Mouse (Mus musculus): ENCODE results near the gene Nagpa. TPM values are rescaled to one million over a fixed set of nuclear protein-coding genes. Genes with fewer than 3 reads are reported as not detected.
A peak's percentile ranks its signal among the peaks of the same experiment; 100 is the strongest.
"Not testable (repeated sequence)": the region's sequence is repeated elsewhere in the genome, so short reads cannot be mapped to it uniquely, and the experiment has no call there.

Gene Nagpa
- 12.9 and 14.1 TPM in 2 replicates for polyA plus RNA-seq (2016; fragmentation: Nextera tagmentation; extraction: Ambion mirVana)

- Histone ChIP-seq H3K36me3 (peaks cover 8% of the 10 kb centered on the region; the same call in 1 of the 2 replicates), H3K4me2 (replicated peaks) (peak within 1 kb of the TSS; percentile 99), H3K27me3 (peaks cover 8% of the 10 kb centered on the region; the same call in 1 of the 2 replicates), H3K27ac (peak within 1 kb of the TSS; percentile 30; the same call in 1 of the 2 replicates), H3K9ac (peak within 1 kb of the TSS; percentile 69), H3K4me1 (peaks cover 7% of the 10 kb centered on the region), H3K9me3 (replicated peaks) (no peaks in the 10 kb centered on the region), H3K4me3 (peak within 1 kb of the TSS; percentile 83)
- WGBS, result 4% methylated on average over 40 of the region's 40 CpGs
- ATAC-seq (ENCODE audit: low FRiP score), result peak; percentile 91
These were observed at the start of gene Nagpa for GRCm38 (mm10) chr16:5203668-5204433. Nagpa (minus strand) TSS chr16:5204012.

DNA sequence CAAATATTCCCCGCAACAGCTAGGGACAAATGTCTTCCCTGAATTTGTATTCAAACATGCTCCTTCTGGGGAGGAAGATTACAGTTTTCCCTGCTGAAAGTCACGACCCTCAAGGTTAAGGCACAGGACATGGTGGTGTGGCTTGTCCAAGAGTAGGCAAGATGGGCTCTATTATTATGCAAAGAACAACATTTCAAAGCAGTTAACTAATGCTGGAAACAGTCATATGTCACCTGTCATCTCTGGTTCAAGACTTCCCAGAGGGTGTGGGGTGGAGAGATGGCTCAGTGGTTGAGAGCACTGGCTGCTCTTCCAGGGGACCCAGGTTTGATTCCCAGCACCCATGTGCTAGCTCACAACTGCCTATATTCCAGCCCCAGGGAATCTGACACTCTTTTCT lies 48.4 kb upstream of the Nagpa start:
- Histone ChIP-seq H3K36me3 (peaks cover 25% of the 10 kb centered on the region), H3K9ac (no peak overlapping the region), H3K4me3 (no peak overlapping the region), H3K4me1 (peaks cover 8% of the 10 kb centered on the region), H3K9me3 (replicated peaks) (no peaks in the 10 kb centered on the region), H3K27ac (no peak overlapping the region), H3K27me3 (no peaks in the 10 kb centered on the region), H3K4me2 (replicated peaks) (no peak overlapping the region)
- 88% methylated on average over 2 of the region's 2 CpGs for WGBS
- ATAC-seq (ENCODE audit: low FRiP score), result no peak

DNA sequence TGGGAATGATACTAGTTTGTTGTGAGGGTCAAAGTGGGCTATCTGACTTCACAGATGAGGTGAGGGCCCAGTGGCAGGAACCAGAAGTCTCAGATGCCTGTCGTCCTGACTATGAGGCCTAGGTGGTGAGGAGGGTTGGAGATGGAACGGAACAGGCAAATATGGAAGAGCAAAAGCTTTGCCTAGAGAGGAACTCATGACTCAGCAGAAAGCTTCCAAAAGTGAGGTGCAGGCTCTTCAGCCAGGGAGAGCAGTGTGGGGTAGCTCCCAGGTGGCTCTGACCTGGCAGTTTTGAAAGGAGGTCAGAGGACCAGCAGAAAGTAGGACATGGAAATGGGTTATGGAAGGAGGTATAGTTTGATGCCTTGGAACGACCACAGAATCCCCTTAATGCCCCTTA lies 47.1 kb upstream of the Nagpa start:
- Histone ChIP-seq H3K27ac (no peak overlapping the region), H3K4me1 (peaks cover 8% of the 10 kb centered on the region), H3K4me2 (replicated peaks) (no peak overlapping the region), H3K27me3 (no peaks in the 10 kb centered on the region), H3K36me3 (peaks cover 34% of the 10 kb centered on the region), H3K9ac (no peak overlapping the region), H3K4me3 (no peak overlapping the region), H3K9me3 (replicated peaks) (no peaks in the 10 kb centered on the region)
- 94% methylated on average over 3 of the region's 3 CpGs for WGBS
- no peak for ATAC-seq (ENCODE audit: low FRiP score)

DNA sequence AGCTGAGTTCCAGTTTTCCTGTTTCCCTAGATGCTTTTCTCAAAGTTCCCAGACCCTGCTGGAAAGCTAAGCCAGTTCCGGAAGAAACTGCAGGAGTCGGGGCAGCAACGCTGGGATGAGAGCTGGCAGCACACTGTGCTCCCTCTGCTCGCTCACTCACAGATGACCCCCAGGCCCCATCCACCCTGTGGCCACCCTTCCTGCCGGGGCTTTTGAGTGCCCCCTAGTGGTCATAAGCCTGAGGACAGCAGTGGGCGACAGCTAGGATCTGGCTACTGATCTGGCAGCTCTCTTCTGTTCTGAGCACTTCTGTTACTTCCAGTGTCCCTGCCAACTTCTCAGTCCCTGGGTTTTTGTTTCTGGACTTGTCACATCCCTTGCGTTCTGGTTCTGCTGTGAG lies 40.6 kb upstream of the Nagpa start:
- Histone ChIP-seq H3K9me3 (replicated peaks) (no peaks in the 10 kb centered on the region), H3K4me1 (no peaks in the 10 kb centered on the region), H3K27me3 (no peaks in the 10 kb centered on the region), H3K4me2 (replicated peaks) (no peak overlapping the region), H3K36me3 (peaks cover 72% of the 10 kb centered on the region), H3K27ac (no peak overlapping the region), H3K4me3 (no peak overlapping the region), H3K9ac (no peak overlapping the region)
- no peak for ATAC-seq (ENCODE audit: low FRiP score)
- 30% methylated on average over 7 of the region's 7 CpGs for WGBS

DNA sequence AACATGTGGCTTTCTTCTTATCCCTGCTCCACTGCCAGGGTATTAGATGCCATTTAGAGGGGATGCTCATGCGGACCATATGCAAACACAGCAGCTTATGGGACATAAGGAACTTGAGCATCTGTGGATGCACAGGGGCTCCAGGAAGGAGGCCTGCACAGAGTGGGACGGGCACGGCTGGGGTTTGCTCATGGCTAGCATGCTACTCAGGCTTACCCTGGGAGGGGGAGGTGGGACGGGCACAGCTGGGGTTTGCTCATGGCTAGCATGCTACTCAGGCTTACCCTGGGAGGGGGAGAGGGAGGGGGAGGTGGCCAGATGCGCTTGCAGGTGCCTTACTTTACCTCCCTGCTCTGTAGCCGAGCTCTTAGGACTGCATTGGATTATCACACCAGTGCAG lies 39.1 kb upstream of the Nagpa start:
- no peak overlapping the region for H3K4me2 ChIP-seq (replicated peaks)
- H3K36me3 ChIP-seq, result peaks cover 64% of the 10 kb centered on the region
- H3K9ac ChIP-seq, result no peak overlapping the region
- H3K4me3 ChIP-seq, result no peak overlapping the region
- no peak for ATAC-seq (ENCODE audit: low FRiP score)
- no peaks in the 10 kb centered on the region for H3K9me3 ChIP-seq (replicated peaks)
- H3K27me3 ChIP-seq, result no peaks in the 10 kb centered on the region
- H3K4me1 ChIP-seq, result no peaks in the 10 kb centered on the region
- 81% methylated on average over 6 of the region's 6 CpGs for WGBS
- no peak overlapping the region for H3K27ac ChIP-seq

GRCm38 (mm10) chr16:5242355-5242754 lies 38.5 kb upstream of the Nagpa start:
- Histone ChIP-seq H3K27ac (no peak overlapping the region), H3K9me3 (replicated peaks) (no peaks in the 10 kb centered on the region), H3K4me2 (replicated peaks) (no peak overlapping the region), H3K36me3 (peaks cover 59% of the 10 kb centered on the region), H3K27me3 (no peaks in the 10 kb centered on the region), H3K9ac (no peak overlapping the region), H3K4me3 (no peak overlapping the region), H3K4me1 (no peaks in the 10 kb centered on the region)
- WGBS, result 90% methylated on average over 4 of the region's 4 CpGs
- ATAC-seq (ENCODE audit: low FRiP score), result no peak

DNA sequence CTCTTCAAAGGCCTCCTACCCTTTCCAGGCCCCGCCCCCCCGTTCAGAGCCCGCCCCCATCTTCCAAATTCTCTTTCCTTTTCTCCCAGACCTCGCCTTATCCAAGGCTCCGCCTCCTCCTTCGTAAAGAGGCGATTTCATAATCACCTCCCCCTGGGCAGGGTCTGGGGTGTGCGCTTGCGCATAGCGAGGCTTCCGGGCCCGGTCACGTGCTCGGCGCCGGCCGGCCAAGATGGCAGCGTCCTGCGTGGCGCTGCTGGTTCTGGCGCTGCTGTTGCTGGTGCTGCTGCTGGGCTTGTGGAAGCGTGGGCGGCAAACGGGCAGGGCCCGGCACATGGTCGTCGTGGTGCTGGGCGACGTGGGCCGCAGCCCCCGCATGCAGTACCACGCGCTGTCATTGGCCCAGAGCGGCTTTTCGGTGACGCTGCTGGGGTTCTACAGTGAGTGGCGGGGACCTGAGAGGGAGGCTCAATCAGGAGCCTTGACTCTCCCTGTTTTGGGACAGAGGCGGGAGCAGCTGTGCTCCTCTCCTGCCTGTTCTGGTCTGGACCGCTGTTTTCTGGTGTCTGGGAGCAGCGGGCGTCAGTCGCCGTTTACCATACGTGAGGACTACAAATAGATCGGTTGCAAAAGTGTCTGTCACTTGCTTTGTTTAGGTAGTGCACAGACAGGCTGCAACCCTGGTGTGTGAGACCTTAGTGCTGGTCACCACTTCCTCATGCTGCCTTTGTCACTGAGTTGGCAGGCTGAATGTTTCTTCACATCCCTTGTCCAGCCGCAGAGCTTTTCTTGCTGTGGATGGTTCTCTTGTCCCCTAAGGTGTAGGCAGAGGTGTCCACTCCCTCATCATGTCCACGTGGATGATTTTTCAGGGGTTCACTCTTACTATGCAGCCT lies 29.9 kb upstream of the Nagpa start, which contains the start of gene Alg1:
TSS of gene Alg1 (plus strand) at position 204 of the 896 bp plus-strand sequence.
- WGBS, result 2% methylated on average over 45 of the region's 47 CpGs
- ATAC-seq (ENCODE audit: low FRiP score), result peak; percentile 94
- H3K9ac ChIP-seq, result peak within 1 kb of the TSS; percentile 72
- H3K36me3 ChIP-seq, result peaks cover 10% of the 10 kb centered on the region; the same call in 1 of the 2 replicates
- peak within 1 kb of the TSS; percentile 75 for H3K4me3 ChIP-seq
- peak within 1 kb of the TSS; percentile 92 for H3K4me2 ChIP-seq (replicated peaks)
- H3K27me3 ChIP-seq, result no peaks in the 10 kb centered on the region
- H3K27ac ChIP-seq, result peak within 1 kb of the TSS; percentile 9; the same call in 1 of the 2 replicates
- H3K4me1 ChIP-seq, result peaks cover 7% of the 10 kb centered on the region
- no peaks in the 10 kb centered on the region for H3K9me3 ChIP-seq (replicated peaks)

GRCm38 (mm10) chr16:5232982-5233381 lies 29.2 kb upstream of the Nagpa start:
- Histone ChIP-seq H3K9ac (no peak overlapping the region), H3K4me2 (replicated peaks) (peak overlapping the region; percentile 92), H3K36me3 (0 out of 2 replicates have a peak, but pooled peaks cover 7% of the 10 kb centered on the region), H3K4me3 (peak overlapping the region; percentile 75), H3K27me3 (no peaks in the 10 kb centered on the region), H3K27ac (no peak overlapping the region), H3K4me1 (peaks cover 7% of the 10 kb centered on the region), H3K9me3 (replicated peaks) (no peaks in the 10 kb centered on the region)
- WGBS, result 72% methylated on average over 4 of the region's 4 CpGs
- ATAC-seq (ENCODE audit: low FRiP score), result peak; percentile 23; the same call in 1 of the 2 replicates

- WGBS, result 79% methylated on average over 3 of the region's 3 CpGs
- H3K9me3 ChIP-seq (replicated peaks); H3K36me3 ChIP-seq; H3K27ac ChIP-seq; H3K4me2 ChIP-seq (replicated peaks); H3K9ac ChIP-seq; ATAC-seq (ENCODE audit: low FRiP score); H3K27me3 ChIP-seq; H3K4me3 ChIP-seq; H3K4me1 ChIP-seq: not testable (repeated sequence)
These were observed 24.3 kb upstream of the Nagpa start for GRCm38 (mm10) chr16:5228103-5228502.

DNA sequence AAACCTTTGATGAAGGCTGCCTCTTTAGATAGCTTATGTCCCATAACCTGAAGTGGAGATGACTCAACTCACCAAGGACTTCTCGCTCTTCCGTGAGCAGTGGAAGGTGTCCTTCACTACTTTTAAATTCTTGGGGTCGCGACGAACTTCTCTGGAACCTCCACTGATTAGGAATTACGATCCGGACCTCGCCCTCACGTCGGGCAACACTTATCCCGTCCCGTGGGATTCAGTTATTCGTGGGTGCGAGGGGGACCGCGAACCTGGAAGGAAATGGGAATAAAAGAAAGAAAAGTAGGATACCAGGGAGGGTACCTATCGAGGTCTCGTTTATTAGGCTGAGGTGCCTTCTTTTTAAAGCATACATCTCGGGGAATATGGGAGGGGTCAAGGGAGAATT lies 23.7 kb upstream of the Nagpa start:
- not testable (repeated sequence) for H3K27me3 ChIP-seq; H3K4me1 ChIP-seq; H3K27ac ChIP-seq; H3K4me2 ChIP-seq (replicated peaks); H3K36me3 ChIP-seq; H3K9me3 ChIP-seq (replicated peaks); ATAC-seq (ENCODE audit: low FRiP score); H3K9ac ChIP-seq; H3K4me3 ChIP-seq
- WGBS, result 83% methylated on average over 19 of the region's 19 CpGs

- H3K9ac ChIP-seq; H3K27me3 ChIP-seq; H3K4me2 ChIP-seq (replicated peaks); H3K27ac ChIP-seq; H3K9me3 ChIP-seq (replicated peaks); H3K36me3 ChIP-seq; H3K4me1 ChIP-seq; ATAC-seq (ENCODE audit: low FRiP score); H3K4me3 ChIP-seq: not testable (repeated sequence)
- WGBS, result 13% methylated on average over 1 of the region's 1 CpGs
These were observed 22.7 kb upstream of the Nagpa start for GRCm38 (mm10) chr16:5226534-5226933.

- Histone ChIP-seq H3K4me1 (no peaks in the 10 kb centered on the region), H3K9ac (no peak within 1 kb of the TSS), H3K4me2 (replicated peaks) (no peak within 1 kb of the TSS), H3K9me3 (replicated peaks) (no peaks in the 10 kb centered on the region), H3K27me3 (peaks cover 7% of the 10 kb centered on the region), H3K27ac (no peak within 1 kb of the TSS), H3K4me3 (no peak within 1 kb of the TSS), H3K36me3 (no peaks in the 10 kb centered on the region)
- 80% methylated on average over 6 of the region's 6 CpGs for WGBS
- ATAC-seq (ENCODE audit: low FRiP score), result no peak
These were observed 18.3 kb upstream of the Nagpa start, which contains the start of gene AU021092 for GRCm38 (mm10) chr16:5222140-5222539. AU021092 (minus strand) TSS chr16:5222299.
